Mouse (Mus musculus): ENCODE measurements around the gene E330021D16Rik. TPM values are rescaled to one million over a fixed set of nuclear protein-coding genes. Genes with fewer than 3 reads are reported as not detected.

Gene E330021D16Rik
- polyA plus RNA-seq, 1 experiment: 0.12 TPM

DNA sequence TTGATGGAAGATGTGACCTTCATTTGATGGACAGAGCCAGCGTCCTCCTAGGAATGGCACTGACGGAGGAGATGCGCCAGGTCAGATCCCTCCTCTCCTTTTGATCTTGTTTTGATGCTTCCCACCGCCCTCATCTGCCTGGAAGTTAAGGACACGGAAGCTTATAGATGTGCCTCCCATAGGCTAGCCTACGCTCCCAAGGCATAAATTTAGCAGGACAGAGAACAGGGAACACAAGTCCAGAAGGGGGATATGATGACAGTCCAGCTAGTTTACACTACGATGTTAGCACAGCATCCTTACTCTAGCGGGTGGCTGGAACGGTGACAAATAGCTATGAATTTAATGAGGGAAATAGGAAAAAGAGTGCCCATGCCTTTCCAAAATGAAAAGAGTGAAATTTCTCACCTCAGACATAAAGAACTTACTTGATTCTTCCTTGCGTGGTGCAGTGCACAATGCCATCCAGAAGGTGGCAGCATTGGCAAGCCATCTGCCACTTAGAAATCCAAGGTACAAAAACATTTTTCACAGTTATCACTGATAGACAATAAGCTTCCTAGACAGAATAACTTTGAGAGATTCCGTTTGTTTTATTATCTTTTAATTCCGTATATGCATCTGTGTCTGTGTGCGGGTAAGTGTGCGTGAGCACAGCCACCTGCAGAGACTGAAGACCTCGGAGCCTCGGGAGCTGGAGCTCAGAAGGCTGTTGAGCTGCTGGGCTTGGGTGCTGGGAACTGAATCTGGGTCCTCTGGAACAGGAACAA lies 6.9 kb upstream of the E330021D16Rik start:
- H3K27ac ChIP-seq (ENCODE audit: control insufficient read depth, insufficient read depth, low read depth, low read length): no peak overlapping the region
- TF ChIP-seq CTCF (IDR thresholded peaks at IDR 0.05; ENCODE audit: control insufficient read depth, insufficient read depth, insufficient replicate concordance, low read depth, low read length): peak; percentile 69; the same call in 1 of the 2 replicates
- TF ChIP-seq POLR2A (IDR thresholded peaks at IDR 0.05; ENCODE audit: control insufficient read depth, low read depth, low read length): no peak
- peaks cover 9% of the 10 kb centered on the region for H3K4me1 ChIP-seq (ENCODE audit: control insufficient read depth, insufficient read depth, low read length)
- peak overlapping the region; percentile 41 for H3K4me3 ChIP-seq (ENCODE audit: control insufficient read depth, low read depth, low read length)
- no peaks in the 10 kb centered on the region for H3K27me3 ChIP-seq (ENCODE audit: control insufficient read depth, insufficient read depth, low read length)
- no peaks in the 10 kb centered on the region for H3K36me3 ChIP-seq (ENCODE audit: control insufficient read depth, insufficient read depth, low read length)

GRCm38 (mm10) chr6:136421059-136421458 lies 5.7 kb upstream of the E330021D16Rik start:
- no peak for TF ChIP-seq POLR2A (IDR thresholded peaks at IDR 0.05; ENCODE audit: control insufficient read depth, low read depth, low read length)
- peak; percentile 16; the same call in 1 of the 2 replicates for TF ChIP-seq CTCF (IDR thresholded peaks at IDR 0.05; ENCODE audit: control insufficient read depth, insufficient read depth, insufficient replicate concordance, low read depth, low read length)
- H3K4me1 ChIP-seq (ENCODE audit: control insufficient read depth, insufficient read depth, low read length): peaks cover 9% of the 10 kb centered on the region
- no peak overlapping the region for H3K27ac ChIP-seq (ENCODE audit: control insufficient read depth, insufficient read depth, low read depth, low read length)
- H3K4me3 ChIP-seq (ENCODE audit: control insufficient read depth, low read depth, low read length): no peak overlapping the region
- H3K36me3 ChIP-seq (ENCODE audit: control insufficient read depth, insufficient read depth, low read length): no peaks in the 10 kb centered on the region
- H3K27me3 ChIP-seq (ENCODE audit: control insufficient read depth, insufficient read depth, low read length): no peaks in the 10 kb centered on the region

DNA sequence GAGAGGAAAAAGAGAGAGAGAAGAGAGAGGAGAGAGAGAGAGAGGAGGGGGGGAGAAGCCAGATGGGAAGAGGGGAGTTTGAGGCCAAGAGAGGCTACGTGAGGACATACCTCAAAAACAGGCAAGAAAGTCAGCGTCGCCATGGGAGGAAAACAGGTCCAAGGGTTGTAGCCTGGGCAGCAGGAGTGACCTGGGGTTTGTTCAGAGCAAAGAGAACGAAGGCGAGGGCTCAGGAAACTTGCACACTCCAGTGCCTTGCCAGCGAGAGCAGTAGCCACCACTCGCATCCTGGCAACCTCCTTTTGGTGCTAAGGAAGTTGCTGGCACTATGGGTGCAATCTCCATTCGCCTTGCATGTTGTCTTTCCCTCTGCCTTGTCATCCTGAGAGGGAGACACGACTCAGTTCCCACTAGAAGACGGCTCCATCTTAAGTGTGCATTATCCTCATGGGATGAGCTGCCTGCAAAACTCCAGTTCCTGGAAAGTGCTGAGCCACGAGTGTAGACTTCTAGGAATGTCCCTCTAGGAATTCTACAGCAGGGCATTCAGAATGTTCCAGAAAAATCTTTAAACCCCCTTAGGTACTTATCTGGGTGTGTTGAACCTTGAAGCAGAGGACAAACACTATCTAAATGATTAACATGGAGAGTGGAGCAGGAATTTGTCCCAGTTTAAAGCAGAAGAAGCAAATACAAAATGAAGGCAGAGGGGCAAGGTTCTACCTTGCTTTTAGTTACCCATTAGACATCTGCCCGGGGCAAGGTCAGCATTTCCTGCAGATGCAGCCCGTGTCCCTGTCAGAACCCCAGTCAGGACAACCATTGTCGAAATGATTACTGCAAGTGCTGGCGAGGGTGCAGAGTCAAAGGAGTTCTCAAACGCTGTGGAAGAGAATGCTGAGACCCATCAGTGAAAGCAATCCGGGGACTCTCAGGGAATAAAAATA lies 3.8 kb upstream of the E330021D16Rik start:
- Histone ChIP-seq H3K4me1 (ENCODE audit: control insufficient read depth, insufficient read depth, low read length) (peaks cover 9% of the 10 kb centered on the region), H3K27ac (ENCODE audit: control insufficient read depth, insufficient read depth, low read depth, low read length) (no peak overlapping the region), H3K36me3 (ENCODE audit: control insufficient read depth, insufficient read depth, low read length) (no peaks in the 10 kb centered on the region), H3K27me3 (ENCODE audit: control insufficient read depth, insufficient read depth, low read length) (no peaks in the 10 kb centered on the region), H3K4me3 (ENCODE audit: control insufficient read depth, low read depth, low read length) (no peak overlapping the region)
- TF ChIP-seq CTCF (IDR thresholded peaks at IDR 0.05; ENCODE audit: control insufficient read depth, insufficient read depth, insufficient replicate concordance, low read depth, low read length): no peak
- TF ChIP-seq POLR2A (IDR thresholded peaks at IDR 0.05; ENCODE audit: control insufficient read depth, low read depth, low read length): no peak

GRCm38 (mm10) chr6:136418333-136418848 lies 3.0 kb upstream of the E330021D16Rik start:
- no peaks in the 10 kb centered on the region for H3K36me3 ChIP-seq (ENCODE audit: control insufficient read depth, insufficient read depth, low read length)
- TF ChIP-seq CTCF (IDR thresholded peaks at IDR 0.05; ENCODE audit: control insufficient read depth, insufficient read depth, insufficient replicate concordance, low read depth, low read length) (no peak), POLR2A (IDR thresholded peaks at IDR 0.05; ENCODE audit: control insufficient read depth, low read depth, low read length) (no peak)
- no peak overlapping the region for H3K27ac ChIP-seq (ENCODE audit: control insufficient read depth, insufficient read depth, low read depth, low read length)
- H3K27me3 ChIP-seq (ENCODE audit: control insufficient read depth, insufficient read depth, low read length): no peaks in the 10 kb centered on the region
- peaks cover 9% of the 10 kb centered on the region for H3K4me1 ChIP-seq (ENCODE audit: control insufficient read depth, insufficient read depth, low read length)
- no peak overlapping the region for H3K4me3 ChIP-seq (ENCODE audit: control insufficient read depth, low read depth, low read length)

- Histone ChIP-seq H3K36me3 (ENCODE audit: control insufficient read depth, insufficient read depth, low read length) (no peaks in the 10 kb centered on the region), H3K27me3 (ENCODE audit: control insufficient read depth, insufficient read depth, low read length) (no peaks in the 10 kb centered on the region), H3K4me3 (ENCODE audit: control insufficient read depth, low read depth, low read length) (no peak overlapping the region), H3K4me1 (ENCODE audit: control insufficient read depth, insufficient read depth, low read length) (peaks cover 9% of the 10 kb centered on the region), H3K27ac (ENCODE audit: control insufficient read depth, insufficient read depth, low read depth, low read length) (no peak overlapping the region)
- TF ChIP-seq POLR2A (IDR thresholded peaks at IDR 0.05; ENCODE audit: control insufficient read depth, low read depth, low read length): no peak
- no peak for TF ChIP-seq CTCF (IDR thresholded peaks at IDR 0.05; ENCODE audit: control insufficient read depth, insufficient read depth, insufficient replicate concordance, low read depth, low read length)
These were observed 2.5 kb upstream of the E330021D16Rik start for GRCm38 (mm10) chr6:136417864-136418263.

GRCm38 (mm10) chr6:136413856-136414362 lies 1.5 kb downstream of the E330021D16Rik start:
- no peaks in the 10 kb centered on the region for H3K4me1 ChIP-seq (ENCODE audit: control insufficient read depth, insufficient read depth, low read length)
- H3K27ac ChIP-seq (ENCODE audit: control insufficient read depth, insufficient read depth, low read depth, low read length): no peak overlapping the region
- H3K27me3 ChIP-seq (ENCODE audit: control insufficient read depth, insufficient read depth, low read length): no peaks in the 10 kb centered on the region
- TF ChIP-seq CTCF (IDR thresholded peaks at IDR 0.05; ENCODE audit: control insufficient read depth, insufficient read depth, insufficient replicate concordance, low read depth, low read length) (no peak), POLR2A (IDR thresholded peaks at IDR 0.05; ENCODE audit: control insufficient read depth, low read depth, low read length) (no peak)
- no peaks in the 10 kb centered on the region for H3K36me3 ChIP-seq (ENCODE audit: control insufficient read depth, insufficient read depth, low read length)
- no peak overlapping the region for H3K4me3 ChIP-seq (ENCODE audit: control insufficient read depth, low read depth, low read length)

All from testis, adult 2 months (tissue).